Mouse (Mus musculus) ovary, adult 18-20 months (tissue): ENCODE measurements around the gene Abraxas2.

ENCODE experiments used
- DNase-seq: peaks from one replicate; pipeline ENCODE4 v3.0.0; 2022; ENCODE audit warnings: low spot score, mixed read lengths

Abraxas2 gene

GRCm38 (mm10) chr7:132859042-132859958 is at the start of gene Abraxas2:
Gene Abraxas2, plus strand, starts transcription at chr7:132859225.
- peak; percentile 82 for DNase-seq

- no peak for DNase-seq
Observed at GRCm38 (mm10) chr7:132809721-132810120, 49.3 kb upstream of the Abraxas2 start.

GRCm38 (mm10) chr7:132810368-132810767 is 48.7 kb upstream of the Abraxas2 start:
- no peak for DNase-seq

DNA sequence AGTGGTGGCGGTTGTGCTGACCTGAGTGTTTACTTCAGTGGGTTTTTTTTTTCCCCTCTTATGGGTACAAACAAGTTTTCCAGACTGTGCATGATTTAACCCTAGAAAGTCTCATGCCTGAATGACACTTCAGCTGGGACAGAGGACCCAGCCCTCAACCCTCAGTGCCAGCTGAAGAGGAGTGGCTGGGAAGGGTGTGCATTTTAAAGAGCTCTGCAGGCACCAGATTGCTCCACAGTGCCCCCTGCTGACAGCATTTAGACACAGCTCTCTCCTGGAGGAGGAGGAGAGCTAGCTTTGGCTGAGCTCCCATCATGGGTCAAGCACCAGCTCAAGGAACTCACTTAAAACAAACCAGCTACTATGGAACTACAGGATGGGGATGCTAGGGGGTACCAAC is 48.1 kb upstream of the Abraxas2 start:
- DNase-seq, result peak; percentile 78

DNA sequence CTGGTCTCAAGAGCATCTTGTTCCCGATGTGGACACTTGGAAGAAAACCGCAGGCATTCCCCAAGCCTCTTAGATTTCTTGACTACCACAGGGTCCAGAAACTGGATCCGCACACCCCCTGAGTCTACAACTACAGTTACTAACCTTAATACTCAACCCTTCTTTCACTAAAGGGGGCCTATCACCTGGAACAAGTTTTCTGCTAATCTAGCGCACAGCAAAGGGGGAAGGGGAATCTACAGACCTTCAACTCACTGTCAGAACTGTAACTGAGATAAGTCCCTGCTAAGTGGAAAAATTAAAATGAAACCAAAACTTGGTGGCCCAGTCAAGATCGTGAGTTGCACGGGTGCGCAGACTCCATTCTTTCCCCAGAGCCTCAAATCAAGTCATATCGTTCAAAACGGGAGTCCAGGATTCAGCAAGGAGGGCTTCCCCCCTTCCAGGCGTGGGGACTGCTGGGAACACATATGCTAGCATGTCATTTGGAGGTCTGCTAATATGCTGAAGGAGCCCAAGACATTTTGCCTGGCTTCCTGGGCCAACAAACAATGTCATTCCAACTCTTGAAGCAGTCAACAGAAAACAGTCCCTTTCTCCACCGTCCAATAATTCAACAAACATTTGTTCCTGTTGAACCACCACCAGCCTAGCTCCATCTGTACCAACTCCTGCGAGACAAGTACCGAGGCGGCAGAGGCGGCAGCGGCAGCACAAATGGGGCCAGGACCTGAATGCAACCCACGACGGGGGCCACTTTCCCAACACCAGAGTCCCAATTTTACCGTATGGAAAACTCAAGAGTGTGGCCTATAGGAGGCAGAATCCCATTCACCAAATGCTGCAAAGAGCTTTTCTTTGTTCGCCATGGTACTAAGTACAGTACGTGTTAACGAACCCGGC is 47.1 kb upstream of the Abraxas2 start:
- no peak for DNase-seq

DNA sequence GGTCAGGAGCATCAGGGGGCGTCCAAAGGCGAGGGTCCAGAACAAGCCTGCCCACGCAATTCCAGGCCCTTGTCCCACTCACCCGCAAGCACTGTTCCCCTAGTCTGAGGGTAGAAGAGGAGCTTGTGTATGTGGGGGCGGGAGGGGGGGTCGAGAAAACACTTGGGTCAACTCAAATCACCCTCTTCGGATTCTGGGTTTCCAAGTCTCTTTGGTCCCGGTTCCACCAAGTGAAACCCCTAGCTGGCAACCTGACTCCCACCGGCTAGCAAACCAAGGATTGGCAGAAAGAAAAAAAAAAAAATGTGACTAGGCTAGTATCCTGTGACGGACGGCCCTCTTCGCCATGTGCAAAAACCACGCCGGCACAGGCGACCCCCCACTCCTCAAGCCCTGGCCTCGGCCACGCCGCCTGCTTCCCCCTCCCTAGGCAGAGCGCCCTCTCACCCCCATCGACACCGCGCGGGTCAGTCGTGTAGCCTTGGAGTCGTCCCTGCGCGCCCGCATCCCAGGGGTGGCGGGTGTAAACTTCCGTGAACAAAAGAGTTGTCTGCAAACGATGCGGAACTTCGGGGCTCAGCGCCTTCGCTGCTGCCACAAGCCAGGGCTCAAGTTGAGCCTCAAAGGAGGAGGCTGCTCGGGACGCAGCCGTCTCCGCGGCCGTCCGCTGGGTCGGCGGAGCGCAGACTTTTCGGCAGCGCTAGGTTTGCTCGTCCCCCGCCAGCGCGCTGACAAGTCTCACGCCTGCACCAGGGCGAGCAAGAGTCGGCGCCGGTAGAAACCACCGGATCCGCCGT is 46.2 kb upstream of the Abraxas2 start:
- no peak for DNase-seq

GRCm38 (mm10) chr7:132813416-132814088 is 45.5 kb upstream of the Abraxas2 start, which contains the start of gene Fam53b:
Gene Fam53b, minus strand, starts transcription at chr7:132813886.
- no peak for DNase-seq

DNA sequence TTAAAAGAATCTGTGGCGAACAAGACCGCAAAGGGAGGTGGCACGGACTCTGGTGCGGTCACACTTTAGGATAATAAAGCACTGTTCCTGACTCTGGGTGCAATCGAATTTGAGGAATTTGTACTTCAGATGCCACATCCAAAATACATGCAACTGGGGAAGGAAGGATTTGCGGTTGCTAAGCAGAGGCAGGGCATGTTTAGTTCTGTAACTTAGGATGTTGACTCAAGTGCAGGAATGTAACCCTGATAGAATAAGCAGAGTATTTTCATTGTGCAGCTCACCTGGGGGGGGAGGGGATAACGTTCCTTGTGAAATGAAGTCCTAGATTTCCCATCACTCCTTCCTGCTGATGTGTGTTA is 45.0 kb upstream of the Abraxas2 start:
- no peak for DNase-seq

GRCm38 (mm10) chr7:132815081-132815480 is 43.9 kb upstream of the Abraxas2 start:
- no peak for DNase-seq

DNA sequence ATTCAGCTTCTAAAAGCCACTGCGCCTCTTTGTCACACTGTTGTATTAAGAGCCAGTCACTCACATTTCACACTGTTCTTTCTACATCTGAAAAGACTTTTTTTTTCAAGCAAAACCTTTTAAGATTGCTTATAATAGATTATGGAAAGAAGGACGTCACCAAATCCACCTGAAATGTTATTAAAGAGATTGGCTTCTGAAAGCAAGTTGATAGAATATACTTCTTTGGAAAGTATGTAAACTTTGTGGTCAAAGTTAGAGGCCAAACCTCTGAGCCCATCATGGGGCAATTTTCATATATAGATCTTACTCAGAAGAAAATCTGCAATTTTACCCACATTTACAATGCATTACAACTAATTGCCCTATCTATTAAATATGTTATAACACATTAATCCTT is 42.5 kb upstream of the Abraxas2 start:
- no peak for DNase-seq

GRCm38 (mm10) chr7:132817056-132817455 is 42.0 kb upstream of the Abraxas2 start:
- DNase-seq, result no peak

GRCm38 (mm10) chr7:132820692-132821091 is 38.3 kb upstream of the Abraxas2 start:
- DNase-seq, result no peak

GRCm38 (mm10) chr7:132823832-132824231 is 35.2 kb upstream of the Abraxas2 start:
- no peak for DNase-seq

DNA sequence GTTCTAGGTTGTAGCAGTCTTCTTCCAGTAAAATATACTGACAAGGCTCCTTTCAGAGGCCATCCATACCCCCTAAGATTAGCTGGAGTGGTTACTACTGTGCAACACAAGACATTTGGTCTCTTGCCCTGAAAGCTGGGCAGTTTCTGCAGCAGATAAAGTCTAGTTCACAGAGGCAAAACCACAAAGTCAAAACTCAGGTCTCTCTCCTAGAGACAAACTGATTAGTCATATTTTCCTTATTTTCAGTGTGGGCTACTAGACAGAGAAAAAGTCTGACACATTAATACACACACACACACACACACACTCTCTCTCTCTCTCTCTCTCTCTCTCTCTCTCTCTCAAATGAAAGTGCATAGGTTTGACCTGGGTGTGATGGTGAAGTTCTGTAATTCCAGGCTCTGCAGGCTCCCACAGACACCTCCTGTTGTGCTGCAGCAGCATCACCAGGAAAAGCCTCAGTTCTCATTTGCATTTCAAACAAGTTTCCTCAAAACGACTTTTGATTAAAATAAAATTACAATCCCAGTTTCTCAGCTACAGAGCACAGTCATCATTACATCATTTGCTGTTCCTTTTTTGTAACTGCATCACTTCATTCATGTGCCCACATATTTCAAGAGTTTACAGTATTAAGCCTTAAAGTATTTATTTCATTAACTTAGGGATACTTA is 34.5 kb upstream of the Abraxas2 start:
- DNase-seq, result no peak

- no peak for DNase-seq
Observed at GRCm38 (mm10) chr7:132830955-132831354, 28.1 kb upstream of the Abraxas2 start.

DNA sequence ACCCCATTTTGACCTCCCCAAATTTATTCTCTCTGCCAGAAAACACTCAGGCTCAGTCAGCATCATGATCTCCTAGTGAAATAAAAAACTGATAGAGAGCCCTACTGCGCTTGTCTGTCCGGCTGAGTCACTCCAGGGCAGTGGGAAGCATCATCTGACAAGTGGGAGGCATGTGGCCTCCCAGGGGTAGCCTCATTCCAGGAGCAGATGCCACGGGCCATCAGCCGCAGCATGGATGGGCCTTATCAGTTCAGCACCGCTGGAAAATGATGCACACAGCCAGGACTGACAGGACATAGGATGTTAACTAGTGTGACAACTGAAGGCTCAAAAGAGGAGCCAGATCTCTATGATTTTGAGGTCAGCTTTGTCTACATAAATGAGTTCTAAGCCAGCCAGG is 17.7 kb upstream of the Abraxas2 start:
- no peak for DNase-seq

DNA sequence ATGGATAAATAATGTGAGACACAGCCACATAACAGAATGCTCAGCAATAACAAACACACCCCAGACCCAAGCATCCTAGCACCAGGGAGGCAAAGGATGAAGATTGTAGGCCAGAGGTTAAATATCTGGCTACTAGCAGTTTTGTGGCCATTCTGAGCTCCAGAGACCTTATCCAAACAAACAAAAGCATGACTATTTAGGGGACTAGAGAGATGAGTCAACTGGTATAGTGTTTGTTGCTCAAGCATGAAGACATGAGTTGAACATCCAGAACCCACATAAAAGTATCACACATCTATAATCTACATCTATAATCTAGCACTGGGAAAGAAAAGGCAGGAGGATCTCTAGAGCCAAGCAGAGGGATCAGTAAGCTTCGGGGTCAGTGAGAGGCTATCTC is 16.6 kb upstream of the Abraxas2 start:
- DNase-seq, result no peak

DNA sequence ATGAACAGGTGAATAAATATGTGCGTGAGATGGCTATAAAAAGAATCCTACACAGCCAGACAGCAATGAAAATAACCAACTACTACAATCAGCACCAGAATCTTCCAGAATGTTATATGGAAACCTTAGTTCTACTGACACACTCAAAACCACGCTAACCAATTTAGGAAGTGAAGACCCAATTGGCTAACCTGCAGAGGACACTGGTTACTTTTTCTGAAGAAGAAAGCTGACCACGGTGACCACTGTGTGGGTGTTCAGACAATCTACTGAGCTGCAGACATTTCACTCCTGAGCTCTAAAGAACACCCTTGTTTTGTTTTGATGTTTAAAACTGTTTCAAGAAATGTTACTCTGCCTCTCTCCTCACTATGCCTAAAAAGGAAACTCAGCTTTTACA is 15.9 kb upstream of the Abraxas2 start:
- no peak for DNase-seq

- peak; percentile 80 for DNase-seq
Observed at GRCm38 (mm10) chr7:132852173-132852844, 6.7 kb upstream of the Abraxas2 start, which contains the start of gene Eef1akmt2. Gene Eef1akmt2, minus strand, starts transcription at chr7:132852673.

DNA sequence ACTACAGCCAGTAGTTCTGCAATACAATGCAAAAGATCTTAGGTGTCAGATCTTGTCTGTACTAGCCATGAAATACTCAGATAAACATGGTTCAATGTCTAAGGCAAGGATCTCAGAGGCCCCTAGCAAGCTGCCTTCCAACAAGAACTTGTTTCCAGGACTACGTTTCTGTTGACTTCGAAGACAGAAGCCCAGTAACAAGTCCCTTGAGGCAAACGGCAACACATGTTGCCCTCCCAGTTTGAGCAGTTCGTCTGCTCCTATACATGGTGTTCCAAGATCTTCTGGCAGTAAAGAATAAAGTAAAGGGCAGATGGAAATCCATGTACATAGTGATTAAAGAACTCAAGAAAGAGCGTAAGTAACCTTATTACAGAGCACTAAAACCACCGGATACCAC is 5.7 kb upstream of the Abraxas2 start:
- DNase-seq, result no peak
